Mouse (Mus musculus): ENCODE data around the gene Lrch1.

DNA sequence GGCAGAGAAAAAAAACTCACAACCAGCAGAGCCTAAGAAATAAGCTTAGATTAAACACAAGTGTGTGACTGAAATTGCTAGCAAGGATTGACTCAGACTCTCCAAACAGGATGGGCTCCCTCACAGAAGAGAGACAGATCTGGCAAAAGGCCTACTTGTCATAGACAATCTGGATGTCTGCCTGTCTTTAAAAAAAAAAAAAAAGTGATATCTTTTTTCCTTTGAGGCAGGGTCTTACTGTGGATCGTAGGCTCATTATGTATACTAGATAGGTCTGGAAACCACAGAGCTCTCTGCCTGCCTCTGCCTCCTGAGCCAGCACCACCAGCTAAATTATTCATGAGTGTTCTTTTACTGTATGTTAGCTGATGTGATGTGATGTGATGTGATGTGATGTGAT, 179.8 kb downstream of the Lrch1 start:
- TF ChIP-seq POLR2AphosphoS2 (IDR thresholded peaks at IDR 0.05; ENCODE audit: low read length) = no peak
- no peak for TF ChIP-seq GATA1 (IDR thresholded peaks at IDR 0.05; ENCODE audit: low read depth, low read length)
- no peak for TF ChIP-seq NRF1 (IDR thresholded peaks at IDR 0.05; ENCODE audit: insufficient read depth, low read depth, low read length, poor library complexity, severe bottlenecking)
